8 mouse cellular contexts compared by ENCODE assay signal in the genomic region with DNA sequence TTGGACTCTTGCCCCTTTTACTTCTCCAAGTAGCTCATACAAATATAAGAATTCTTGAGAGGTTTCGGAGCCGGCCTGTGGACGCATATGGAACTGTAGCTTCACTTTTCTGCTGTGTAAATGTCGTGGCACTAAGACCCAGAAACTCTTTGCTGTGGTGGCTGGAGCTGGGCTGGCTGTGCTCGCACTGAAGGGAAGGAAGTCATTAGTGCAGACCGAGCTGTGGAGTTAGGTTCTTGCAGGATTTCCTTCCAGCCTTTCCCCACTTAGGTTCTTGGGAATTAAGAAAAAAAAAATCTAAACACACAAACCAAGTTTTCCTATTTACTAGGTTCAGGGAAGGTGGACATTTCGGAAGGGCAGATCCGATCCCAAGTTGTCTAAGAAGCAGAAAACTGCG.
DNase-seq lines count a peak whose midpoint lies in the region; ATAC-seq lines count a peak whose summit lies in the region.

No protein-coding gene starts in this region.

- H3K4me1 ChIP-seq in forebrain, embryonic 10.5 days, result peaks cover 27% of the 10 kb centered on the region
- peaks cover 15% of the 10 kb centered on the region; the same call in 1 of the 2 replicates for H3K4me1 ChIP-seq in heart, embryonic 12.5 days (replicated peaks)
- peaks cover 8% of the 10 kb centered on the region for H3K4me1 ChIP-seq in kidney, embryonic 14.5 days (ENCODE audit: control insufficient read depth, insufficient read depth, low read length)
- peaks cover 19% of the 10 kb centered on the region for H3K4me1 ChIP-seq in limb, embryonic 15.5 days
- peaks cover 28% of the 10 kb centered on the region for H3K4me1 ChIP-seq in midbrain, embryonic 15.5 days

- peaks cover 6% of the 10 kb centered on the region; the same call in 1 of the 2 replicates for H3K36me3 ChIP-seq in forebrain, embryonic 10.5 days (replicated peaks)
- H3K36me3 ChIP-seq in heart, embryonic 12.5 days, result no peaks in the 10 kb centered on the region
- no peaks in the 10 kb centered on the region for H3K36me3 ChIP-seq in kidney, embryonic 14.5 days (ENCODE audit: control insufficient read depth, insufficient read depth, low read length)
- H3K36me3 ChIP-seq in limb, embryonic 15.5 days, result no peaks in the 10 kb centered on the region
- H3K36me3 ChIP-seq in midbrain, embryonic 15.5 days (replicated peaks), result no peaks in the 10 kb centered on the region

- peak; percentile 77 for ATAC-seq in heart, embryonic 12.5 days (ENCODE audit: insufficient number of reproducible peaks, low FRiP score)
- ATAC-seq in kidney, embryonic 14.5 days (ENCODE audit: low FRiP score, low TSS enrichment), result peak; percentile 84
- ATAC-seq in limb, embryonic 15.5 days (ENCODE audit: insufficient number of reproducible peaks, low FRiP score, low TSS enrichment, low read depth), result peak; percentile 84
- peak; percentile 85; the same call in 1 of the 2 replicates for ATAC-seq in midbrain, embryonic 15.5 days (replicated peaks)
- ATAC-seq in erythroid progenitor cell, adult 5-6 weeks (replicated peaks; ENCODE audit: low FRiP score, poor library complexity, severe bottlenecking), result no peak

- DNase-seq in brain, embryonic 18.5 days (ENCODE audit: low read depth, low spot score), result peak; percentile 76
- peak; percentile 75 for DNase-seq in forebrain, embryonic 10.5 days (ENCODE audit: extremely low spot score, low spot score)
- peak; percentile 23 for DNase-seq in spleen, adult 12 weeks (ENCODE audit: low spot score)

- H3K27me3 ChIP-seq in forebrain, embryonic 10.5 days (ENCODE audit: poor library complexity, severe bottlenecking), result peaks cover 34% of the 10 kb centered on the region
- peaks cover 5% of the 10 kb centered on the region; the same call in 1 of the 2 replicates for H3K27me3 ChIP-seq in heart, embryonic 12.5 days (replicated peaks)
- H3K27me3 ChIP-seq in kidney, embryonic 14.5 days (ENCODE audit: control insufficient read depth, insufficient read depth, low read length), result no peaks in the 10 kb centered on the region
- no peaks in the 10 kb centered on the region for H3K27me3 ChIP-seq in limb, embryonic 15.5 days
- no peaks in the 10 kb centered on the region for H3K27me3 ChIP-seq in midbrain, embryonic 15.5 days (replicated peaks)

- peak overlapping the region; percentile 72 for H3K4me3 ChIP-seq in forebrain, embryonic 10.5 days
- peak overlapping the region; percentile 79 for H3K4me3 ChIP-seq in heart, embryonic 12.5 days
- peak overlapping the region; percentile 81 for H3K4me3 ChIP-seq in kidney, embryonic 14.5 days (ENCODE audit: low read length)
- peak overlapping the region; percentile 76 for H3K4me3 ChIP-seq in limb, embryonic 15.5 days
- H3K4me3 ChIP-seq in midbrain, embryonic 15.5 days, result peak overlapping the region; percentile 61

- H3K9me3 ChIP-seq in forebrain, embryonic 10.5 days, result peaks cover 6% of the 10 kb centered on the region
- H3K9me3 ChIP-seq in heart, embryonic 12.5 days (replicated peaks), result peaks cover 8% of the 10 kb centered on the region
- no peaks in the 10 kb centered on the region for H3K9me3 ChIP-seq in kidney, embryonic 14.5 days (ENCODE audit: control insufficient read depth, low read length)
- no peaks in the 10 kb centered on the region for H3K9me3 ChIP-seq in limb, embryonic 15.5 days
- H3K9me3 ChIP-seq in midbrain, embryonic 15.5 days, result no peaks in the 10 kb centered on the region

- peak overlapping the region; percentile 99 for H3K4me2 ChIP-seq in heart, embryonic 12.5 days
- peak overlapping the region; percentile 92 for H3K4me2 ChIP-seq in kidney, embryonic 14.5 days (replicated peaks; ENCODE audit: low read depth, low read length)
- H3K4me2 ChIP-seq in limb, embryonic 15.5 days, result peak overlapping the region; percentile 79
- peak overlapping the region; percentile 78 for H3K4me2 ChIP-seq in midbrain, embryonic 15.5 days

- no peak overlapping the region; the same call in 1 of the 2 replicates for H3K27ac ChIP-seq in forebrain, embryonic 10.5 days
- H3K27ac ChIP-seq in heart, embryonic 12.5 days (ENCODE audit: poor library complexity, severe bottlenecking), result peak overlapping the region; percentile 87
- H3K27ac ChIP-seq in kidney, embryonic 14.5 days (ENCODE audit: low read depth, low read length), result peak overlapping the region; percentile 79
- peak overlapping the region; percentile 96 for H3K27ac ChIP-seq in limb, embryonic 15.5 days
- peak overlapping the region; percentile 85 for H3K27ac ChIP-seq in midbrain, embryonic 15.5 days

- H3K9ac ChIP-seq in heart, embryonic 12.5 days, result peak overlapping the region; percentile 91
- H3K9ac ChIP-seq in kidney, embryonic 14.5 days (ENCODE audit: low read depth, low read length), result peak overlapping the region; percentile 90
- peak overlapping the region; percentile 76 for H3K9ac ChIP-seq in limb, embryonic 15.5 days
- peak overlapping the region; percentile 60 for H3K9ac ChIP-seq in midbrain, embryonic 15.5 days

- WGBS in forebrain, embryonic 10.5 days, result 3% methylated on average over 9 of the region's 9 CpGs
- 1% methylated on average over 9 of the region's 9 CpGs for WGBS in heart, embryonic 12.5 days
- 1% methylated on average over 9 of the region's 9 CpGs for WGBS in kidney, embryonic 14.5 days
- under 1% methylated on average over 9 of the region's 9 CpGs for WGBS in limb, embryonic 15.5 days
- whole genome bisulfite sequencing in midbrain, embryonic 15.5 days, result under 1% methylated on average over 9 of the region's 9 CpGs

Comparison
In these comparisons a context has a peak if more than half of its experiments do, and no peak if none do; other contexts are left out.
1. DNase-seq: peak in every context shown above with its lines; median percentile 76 in brain, embryonic 18.5 days; 75 in forebrain, embryonic 10.5 days; 23 in spleen, adult 12 weeks.